Mouse (Mus musculus) embryonic facial prominence, embryonic 15.5 days (tissue): Measurements from ENCODE around the gene Ribc2. TPM values are rescaled to one million over a fixed set of nuclear protein-coding genes. Genes with fewer than 3 reads are reported as not detected.

Source experiments
- ATAC-seq: fragments of 200-750 bp; cut with Nextera tagmentation; 2 replicates; pipeline ENCODE4 v1.8.0; 2017; ENCODE audit warnings: low read depth, moderate TSS enrichment; ENCODE audit not compliant: insufficient number of reproducible peaks, low FRiP score, low TSS enrichment
- H3K27ac ChIP-seq: fragments of 300-500 bp; sonication (generic); replicated peaks from 2 replicates; pipeline ENCODE4 v1.5.1; 2015; ENCODE audit warnings: mild to moderate bottlenecking, inconsistent platforms
- H3K27me3 ChIP-seq: fragments of 300-500 bp; sonication (generic); 2 replicates; pipeline ENCODE4 v1.6.1; 2015; ENCODE audit warnings: inconsistent platforms
- H3K36me3 ChIP-seq: fragments of 300-500 bp; sonication (generic); 2 replicates; pipeline ENCODE4 v1.6.1; 2015; ENCODE audit warnings: mild to moderate bottlenecking, inconsistent platforms
- H3K4me1 ChIP-seq: fragments of 300-500 bp; sonication (generic); 2 replicates; pipeline ENCODE4 v1.6.1; 2015; ENCODE audit warnings: inconsistent platforms
- H3K4me2 ChIP-seq: fragments of 300-500 bp; sonication (generic); replicated peaks from 2 replicates; pipeline ENCODE4 v1.6.1; 2015; ENCODE audit warnings: mild to moderate bottlenecking, inconsistent platforms
- H3K4me3 ChIP-seq: fragments of 300-500 bp; sonication (generic); replicated peaks from 2 replicates; pipeline ENCODE4 v1.5.1; 2015; ENCODE audit warnings: mild to moderate bottlenecking, inconsistent platforms
- H3K9ac ChIP-seq: fragments of 300-500 bp; sonication (generic); 2 replicates; pipeline ENCODE4 v1.6.1; 2015; ENCODE audit warnings: inconsistent platforms
- H3K9me3 ChIP-seq: fragments of 300-500 bp; sonication (generic); replicated peaks from 2 replicates; pipeline ENCODE4 v1.6.1; 2016; ENCODE audit warnings: inconsistent platforms
- WGBS: fragments of 180-500 bp; shearing (Covaris S2); methylation state at CpG from one replicate; pipeline ENCODE4 v1.1.7; 2015; 5-methylcytosine and 5-hydroxymethylcytosine counted together
- polyA plus RNA-seq: library from polyadenylated mRNA; unstranded; fragments of >200 nt; fragmentation: Nextera tagmentation; extraction: Ambion mirVana; gene quantifications from 2 replicates; pipeline ENCODE4 v1.2.1, GENCODE M21; 2015

Ribc2 gene
- polyA plus RNA-seq, 1 experiment from 2014 or later: 1.6 TPM

DNA sequence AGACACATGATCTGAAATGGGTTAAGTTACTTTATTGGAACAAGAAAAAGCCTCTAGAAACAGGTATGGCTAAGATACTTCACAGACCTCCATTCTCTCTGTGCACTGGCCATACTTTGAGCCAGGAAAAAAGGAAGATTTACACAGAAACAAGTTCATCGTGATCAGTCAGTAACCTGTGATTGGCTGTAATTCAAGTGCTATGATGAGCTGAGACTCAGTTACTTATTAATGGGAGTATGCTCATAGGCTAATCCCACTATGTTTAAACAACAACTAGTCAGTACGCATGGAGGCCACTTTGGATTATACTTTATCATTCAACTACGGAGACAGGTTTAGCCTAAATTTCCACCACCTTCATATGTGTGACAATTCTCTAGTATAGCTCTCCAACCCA is 22.2 kb downstream of the Ribc2 start:
- peaks cover 11% of the 10 kb centered on the region; the same call in 1 of the 2 replicates for H3K4me1 ChIP-seq
- H3K27ac ChIP-seq: no peak overlapping the region
- no peaks in the 10 kb centered on the region for H3K9me3 ChIP-seq
- H3K36me3 ChIP-seq: no peaks in the 10 kb centered on the region
- WGBS: 87% methylated on average over 3 of the region's 3 CpGs
- H3K4me2 ChIP-seq: no peak overlapping the region
- H3K4me3 ChIP-seq: no peak overlapping the region
- no peak overlapping the region for H3K9ac ChIP-seq
- H3K27me3 ChIP-seq: no peaks in the 10 kb centered on the region; the same call in 1 of the 2 replicates
- ATAC-seq: no peak

DNA sequence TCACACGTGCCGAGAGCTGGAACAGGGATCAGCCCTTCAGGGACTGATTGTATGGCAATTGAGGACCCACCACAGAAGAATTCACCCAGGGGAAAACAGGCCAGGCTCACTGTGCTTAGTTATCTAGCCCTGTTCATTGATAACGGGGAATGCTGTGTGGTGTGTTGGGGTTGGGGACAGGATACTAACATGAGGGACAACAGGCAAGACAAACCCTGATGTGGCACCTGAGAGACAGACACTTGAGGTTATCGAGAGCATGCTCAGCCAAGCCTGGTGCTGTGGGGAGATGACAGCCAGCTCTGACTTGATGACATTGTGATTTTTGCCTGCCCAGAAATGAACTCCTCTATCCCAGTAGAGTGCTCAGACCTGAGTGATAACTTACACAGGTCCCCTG is 24.3 kb downstream of the Ribc2 start:
- Histone ChIP-seq H3K27ac (no peak overlapping the region), H3K9me3 (no peaks in the 10 kb centered on the region), H3K9ac (no peak overlapping the region), H3K4me1 (peaks cover 11% of the 10 kb centered on the region; the same call in 1 of the 2 replicates), H3K4me2 (no peak overlapping the region), H3K27me3 (no peaks in the 10 kb centered on the region; the same call in 1 of the 2 replicates), H3K4me3 (no peak overlapping the region), H3K36me3 (no peaks in the 10 kb centered on the region)
- 48% methylated on average over 4 of the region's 4 CpGs for WGBS
- no peak for ATAC-seq

DNA sequence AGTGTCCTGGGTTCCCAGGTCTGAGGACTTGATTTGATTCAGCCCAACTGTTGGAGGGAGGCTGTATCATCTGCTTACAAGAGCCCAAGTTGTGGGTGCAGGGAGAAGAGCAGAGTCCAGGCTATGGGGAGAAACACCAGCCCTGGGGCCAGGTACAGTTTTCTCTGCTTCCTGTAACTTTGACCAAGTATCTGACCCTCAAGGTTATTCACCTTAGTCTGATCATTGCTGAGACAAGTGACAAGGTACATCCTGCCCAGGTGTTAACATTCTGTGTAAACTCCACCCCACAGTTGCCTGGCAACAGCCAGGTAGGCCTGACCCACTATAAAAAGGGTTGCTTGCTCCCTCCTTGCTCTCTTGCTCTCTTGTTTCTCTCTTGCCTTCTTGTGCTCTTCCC is 29.5 kb downstream of the Ribc2 start:
- H3K27ac ChIP-seq: no peak overlapping the region
- no peak overlapping the region for H3K4me2 ChIP-seq
- H3K36me3 ChIP-seq: no peaks in the 10 kb centered on the region
- H3K4me1 ChIP-seq: peaks cover 43% of the 10 kb centered on the region
- H3K9me3 ChIP-seq: no peaks in the 10 kb centered on the region
- ATAC-seq: no peak
- H3K4me3 ChIP-seq: no peak overlapping the region
- no peak overlapping the region for H3K9ac ChIP-seq
- H3K27me3 ChIP-seq: no peaks in the 10 kb centered on the region

DNA sequence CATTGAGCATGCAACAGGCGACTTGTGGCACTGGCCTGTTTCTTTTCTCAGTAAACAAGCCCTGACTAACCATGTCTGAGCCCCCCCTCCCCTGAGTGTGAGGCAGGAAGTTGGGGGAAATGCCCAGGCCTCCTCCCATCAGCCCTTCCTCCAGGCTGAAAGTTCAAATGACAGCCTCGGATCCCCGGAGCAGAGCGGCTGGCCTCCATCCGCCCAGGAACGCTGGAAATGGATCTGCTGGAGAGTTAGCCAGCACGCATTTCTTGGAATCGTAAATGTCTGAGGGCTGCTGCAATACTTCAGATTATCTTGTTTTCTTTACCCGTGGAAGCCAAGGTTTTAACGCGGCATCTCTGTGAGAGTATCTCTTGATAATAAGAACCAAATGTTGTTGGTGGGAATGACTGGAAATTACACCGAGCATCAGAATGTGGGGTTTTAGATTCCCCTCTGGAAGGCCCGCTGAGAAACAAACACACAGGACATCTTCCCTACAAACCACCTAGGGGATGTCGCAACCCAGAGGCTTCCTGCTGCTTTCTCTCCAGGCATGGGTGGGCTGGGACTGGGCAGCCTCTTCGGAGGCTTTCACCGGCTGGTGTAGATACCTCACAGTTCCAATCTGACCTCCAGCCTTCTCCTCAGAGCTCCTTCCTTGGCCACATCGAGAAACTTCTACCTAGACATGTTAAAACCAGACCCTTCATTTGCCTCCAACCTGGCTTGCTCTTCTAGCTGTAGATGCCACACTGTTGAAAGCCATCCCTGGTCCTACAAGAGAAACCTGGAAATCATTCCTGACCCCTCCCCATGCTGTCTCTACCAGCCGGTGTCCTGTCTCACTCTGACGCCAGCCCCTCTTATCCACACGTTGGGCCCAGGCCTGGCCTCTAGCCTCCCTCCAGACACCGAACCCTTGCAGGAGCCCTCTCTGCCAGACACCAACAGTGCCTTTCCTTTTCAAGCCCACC is 31.1 kb downstream of the Ribc2 start:
- H3K4me3 ChIP-seq: no peak overlapping the region
- no peaks in the 10 kb centered on the region for H3K36me3 ChIP-seq
- no peaks in the 10 kb centered on the region for H3K27me3 ChIP-seq
- H3K4me2 ChIP-seq: no peak overlapping the region
- peak overlapping the region; percentile 82 for H3K27ac ChIP-seq
- peak; percentile 29; the same call in 1 of the 2 replicates for ATAC-seq
- H3K4me1 ChIP-seq: peaks cover 57% of the 10 kb centered on the region
- H3K9me3 ChIP-seq: no peaks in the 10 kb centered on the region
- WGBS: 27% methylated on average over 21 of the region's 21 CpGs
- no peak overlapping the region for H3K9ac ChIP-seq

DNA sequence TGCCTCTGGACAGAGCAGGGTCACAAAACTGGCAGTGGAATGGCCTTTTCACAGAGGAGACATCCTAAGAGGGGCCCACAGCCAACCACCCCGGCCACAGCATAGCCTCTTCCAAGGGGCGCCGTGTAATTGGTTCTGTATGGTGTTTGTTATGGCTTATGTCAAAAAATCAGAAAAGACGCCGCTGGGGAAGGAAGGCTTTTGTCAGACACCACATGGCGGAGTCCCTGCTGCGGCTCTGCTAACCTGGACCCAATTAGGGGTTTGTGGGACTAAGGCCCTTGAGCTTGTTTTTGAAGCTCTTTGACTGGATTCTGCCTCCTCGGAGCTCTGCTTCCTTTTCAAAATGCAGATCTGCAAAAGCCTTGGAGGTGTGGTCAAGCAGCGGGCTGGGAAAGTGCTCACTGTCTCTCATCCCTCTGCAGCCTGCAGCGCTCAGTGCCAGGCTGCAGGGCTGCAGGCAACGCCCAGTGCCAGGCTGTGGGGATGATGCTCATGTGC is 34.6 kb downstream of the Ribc2 start:
- H3K9ac ChIP-seq: no peak overlapping the region
- no peak overlapping the region for H3K4me3 ChIP-seq
- H3K4me1 ChIP-seq: peaks cover 63% of the 10 kb centered on the region
- H3K36me3 ChIP-seq: no peaks in the 10 kb centered on the region
- H3K27ac ChIP-seq: peak overlapping the region; percentile 93
- 8% methylated on average over 11 of the region's 11 CpGs for WGBS
- ATAC-seq: peak; percentile 78
- no peaks in the 10 kb centered on the region for H3K27me3 ChIP-seq
- peak overlapping the region; percentile 24; the same call in 1 of the 2 replicates for H3K4me2 ChIP-seq
- no peaks in the 10 kb centered on the region for H3K9me3 ChIP-seq

GRCm38 (mm10) chr15:85167086-85167679 is 35.3 kb downstream of the Ribc2 start:
- H3K9me3 ChIP-seq: no peaks in the 10 kb centered on the region
- 40% methylated on average over 12 of the region's 12 CpGs for WGBS
- H3K36me3 ChIP-seq: no peaks in the 10 kb centered on the region
- no peak overlapping the region for H3K4me3 ChIP-seq
- H3K27me3 ChIP-seq: no peaks in the 10 kb centered on the region
- peak overlapping the region; percentile 93 for H3K27ac ChIP-seq
- peaks cover 65% of the 10 kb centered on the region for H3K4me1 ChIP-seq
- no peak overlapping the region for H3K9ac ChIP-seq
- peak overlapping the region; percentile 24; the same call in 1 of the 2 replicates for H3K4me2 ChIP-seq
- ATAC-seq: no peak

DNA sequence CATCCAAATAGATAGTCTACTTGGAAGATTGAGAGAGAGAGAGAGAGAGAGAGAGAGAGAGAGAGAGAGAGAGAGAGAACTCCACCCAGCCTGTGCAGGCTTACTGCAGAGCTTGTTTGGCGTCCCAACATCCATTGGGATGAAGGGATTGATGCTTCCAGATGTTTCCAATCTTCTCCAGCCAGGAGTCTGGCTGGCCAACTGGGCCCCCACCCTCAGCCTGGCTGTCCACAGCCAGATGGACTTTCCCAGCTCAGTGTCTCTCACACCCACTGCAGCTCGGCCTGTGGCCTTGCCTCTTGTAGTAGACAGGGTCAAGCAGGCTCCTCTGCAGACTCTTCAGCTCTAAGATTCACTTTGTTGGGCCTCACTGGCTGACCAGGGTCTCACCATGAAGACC is 40.2 kb downstream of the Ribc2 start:
- 49% methylated on average over 2 of the region's 2 CpGs for WGBS
- no peak; the same call in 1 of the 2 replicates for ATAC-seq
- 0 out of 2 replicates have a peak overlapping the region, but pooled peaks have one; percentile 11 for H3K27ac ChIP-seq
- no peak overlapping the region for H3K4me3 ChIP-seq
- no peak overlapping the region for H3K9ac ChIP-seq
- H3K9me3 ChIP-seq: no peaks in the 10 kb centered on the region
- H3K4me2 ChIP-seq: no peak overlapping the region
- no peaks in the 10 kb centered on the region for H3K27me3 ChIP-seq
- no peaks in the 10 kb centered on the region for H3K36me3 ChIP-seq
- H3K4me1 ChIP-seq: peaks cover 35% of the 10 kb centered on the region

- H3K4me3 ChIP-seq: no peak overlapping the region
- H3K36me3 ChIP-seq: no peaks in the 10 kb centered on the region
- 47% methylated on average over 8 of the region's 8 CpGs for WGBS
- peaks cover 32% of the 10 kb centered on the region for H3K4me1 ChIP-seq
- no peak overlapping the region for H3K9ac ChIP-seq
- no peak overlapping the region for H3K27ac ChIP-seq
- H3K27me3 ChIP-seq: no peaks in the 10 kb centered on the region
- no peak overlapping the region; the same call in 1 of the 2 replicates for H3K4me2 ChIP-seq
- no peaks in the 10 kb centered on the region for H3K9me3 ChIP-seq
- ATAC-seq: no peak
Observed at GRCm38 (mm10) chr15:85173425-85173824, 41.5 kb downstream of the Ribc2 start.

- Histone ChIP-seq H3K4me3 (no peak overlapping the region), H3K4me1 (peaks cover 38% of the 10 kb centered on the region), H3K27ac (no peak overlapping the region), H3K27me3 (no peaks in the 10 kb centered on the region), H3K36me3 (no peaks in the 10 kb centered on the region), H3K9ac (no peak overlapping the region), H3K9me3 (no peaks in the 10 kb centered on the region), H3K4me2 (no peak overlapping the region)
- no peak for ATAC-seq
- 49% methylated on average over 10 of the region's 10 CpGs for WGBS
Observed at GRCm38 (mm10) chr15:85174060-85174459, 42.2 kb downstream of the Ribc2 start.

GRCm38 (mm10) chr15:85177576-85177975 is 45.7 kb downstream of the Ribc2 start:
- Histone ChIP-seq H3K4me1 (peaks cover 42% of the 10 kb centered on the region), H3K9me3 (no peaks in the 10 kb centered on the region), H3K4me3 (no peak overlapping the region), H3K27ac (no peak overlapping the region), H3K36me3 (no peaks in the 10 kb centered on the region), H3K4me2 (no peak overlapping the region), H3K27me3 (no peaks in the 10 kb centered on the region), H3K9ac (no peak overlapping the region)
- no peak for ATAC-seq
- WGBS: 83% methylated on average over 8 of the region's 8 CpGs

DNA sequence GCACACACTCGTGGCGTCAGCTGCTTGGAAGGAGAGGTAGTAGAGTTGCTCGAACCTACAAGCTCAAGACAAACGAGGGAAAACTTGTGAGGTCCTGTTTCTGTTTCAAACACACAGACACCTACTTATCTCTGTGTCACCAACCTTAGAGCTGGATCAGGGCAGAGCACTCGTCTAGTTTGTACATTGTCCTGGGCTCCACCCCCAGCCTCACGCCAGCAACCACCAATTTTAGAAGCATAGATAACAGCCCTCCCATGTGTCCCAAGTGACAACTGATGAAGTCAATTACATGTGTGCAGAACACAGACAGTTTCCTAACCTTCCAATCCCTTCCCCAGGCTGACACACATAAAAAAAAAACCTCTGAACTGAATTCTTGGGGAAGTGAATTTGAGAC is 46.3 kb downstream of the Ribc2 start:
- Histone ChIP-seq H3K4me3 (no peak overlapping the region), H3K36me3 (no peaks in the 10 kb centered on the region), H3K27me3 (no peaks in the 10 kb centered on the region), H3K9me3 (no peaks in the 10 kb centered on the region), H3K4me1 (peaks cover 41% of the 10 kb centered on the region), H3K4me2 (no peak overlapping the region), H3K9ac (no peak overlapping the region), H3K27ac (0 out of 2 replicates have a peak overlapping the region, but pooled peaks have one; percentile 91)
- ATAC-seq: no peak
- WGBS: 71% methylated on average over 6 of the region's 6 CpGs
